34 mouse cellular contexts compared by ENCODE assay signal in genomic region chr1:28780152-28780551, GRCm38 (mm10). TPM values are rescaled to one million over a fixed set of nuclear protein-coding genes. Genes with fewer than 3 reads are reported as not detected.
"Had no signal": no experiment of that assay in that cellular context is flagged by ENCODE, and none has a peak within 500 bp of the region (broad histone marks: within the 10 kb centered on the region; RNA-seq: fewer than 3 reads in every experiment).

Gene Gm597 (minus strand): TSS chr1:28780252.

- H3K4me3 ChIP-seq: embryonic facial prominence, embryonic 10.5 days; embryonic facial prominence, embryonic 12.5 days; embryonic facial prominence, embryonic 13.5 days; embryonic facial prominence, embryonic 15.5 days; erythroblast, embryonic 14.5 days; forebrain, embryonic 10.5 days; forebrain, embryonic 12.5 days; forebrain, embryonic 13.5 days; forebrain, embryonic 15.5 days; gastrocnemius, adult 2 months; heart, adult 2 months had no signal

- H3K27ac ChIP-seq: embryonic facial prominence, embryonic 10.5 days; embryonic facial prominence, embryonic 12.5 days; embryonic facial prominence, embryonic 13.5 days; embryonic facial prominence, embryonic 15.5 days; forebrain, embryonic 10.5 days; forebrain, embryonic 12.5 days; forebrain, embryonic 13.5 days; forebrain, embryonic 15.5 days; gastrocnemius, adult 2 months; heart, adult 2 months had no signal

- H3K27me3 ChIP-seq: embryonic facial prominence, embryonic 12.5 days; embryonic facial prominence, embryonic 13.5 days; embryonic facial prominence, embryonic 15.5 days; forebrain, embryonic 12.5 days; forebrain, embryonic 13.5 days; forebrain, embryonic 15.5 days had no signal

- DNase-seq: cerebellum, adult 8-10 months; cerebellum, adult 9-10 months; cerebellum, adult 9-11 months; cerebellum, postnatal 10 days; cerebellum, postnatal 14 days; cerebellum, postnatal 25 days; cerebellum, postnatal 36 days; embryo, embryonic 11 days; forebrain, postnatal 0 days; gastrocnemius, adult 2 months; gastrocnemius, postnatal 10 days; gastrocnemius, postnatal 14 days; gastrocnemius, postnatal 25 days; gastrocnemius, postnatal 36 days; heart, adult 11 months; heart, adult 18-20 months; heart, adult 2 months had no signal

- H3K36me3 ChIP-seq: embryonic facial prominence, embryonic 10.5 days; embryonic facial prominence, embryonic 12.5 days; embryonic facial prominence, embryonic 13.5 days; embryonic facial prominence, embryonic 15.5 days; forebrain, embryonic 10.5 days; forebrain, embryonic 12.5 days; forebrain, embryonic 15.5 days had no signal

- H3K4me1 ChIP-seq: embryonic facial prominence, embryonic 10.5 days; embryonic facial prominence, embryonic 12.5 days; embryonic facial prominence, embryonic 13.5 days; embryonic facial prominence, embryonic 15.5 days; forebrain, embryonic 10.5 days; forebrain, embryonic 12.5 days; forebrain, embryonic 13.5 days; forebrain, embryonic 15.5 days had no signal

RNA-seq across cellular contexts. Expression of gene Gm597, which starts in this region (rescaled TPM):
- polyA plus RNA-seq: cortical plate, adult 2 months; embryonic facial prominence, embryonic 10.5 days; embryonic facial prominence, embryonic 11.5 days; embryonic facial prominence, embryonic 12.5 days; embryonic facial prominence, embryonic 13.5 days; embryonic facial prominence, embryonic 14.5 days; embryonic facial prominence, embryonic 15.5 days; erythroblast, embryonic 14.5 days; forebrain, embryonic 10.5 days; forebrain, embryonic 11.5 days; forebrain, embryonic 12.5 days; forebrain, embryonic 13.5 days; forebrain, embryonic 14.5 days; forebrain, embryonic 15.5 days; forebrain, embryonic 16.5 days; forebrain, postnatal 0 days; frontal cortex, adult 2 months; gonadal fat pad, adult 2 months; heart, adult 2 months had no signal
